Mouse (Mus musculus): ENCODE results near the gene Tmem266.

DNA sequence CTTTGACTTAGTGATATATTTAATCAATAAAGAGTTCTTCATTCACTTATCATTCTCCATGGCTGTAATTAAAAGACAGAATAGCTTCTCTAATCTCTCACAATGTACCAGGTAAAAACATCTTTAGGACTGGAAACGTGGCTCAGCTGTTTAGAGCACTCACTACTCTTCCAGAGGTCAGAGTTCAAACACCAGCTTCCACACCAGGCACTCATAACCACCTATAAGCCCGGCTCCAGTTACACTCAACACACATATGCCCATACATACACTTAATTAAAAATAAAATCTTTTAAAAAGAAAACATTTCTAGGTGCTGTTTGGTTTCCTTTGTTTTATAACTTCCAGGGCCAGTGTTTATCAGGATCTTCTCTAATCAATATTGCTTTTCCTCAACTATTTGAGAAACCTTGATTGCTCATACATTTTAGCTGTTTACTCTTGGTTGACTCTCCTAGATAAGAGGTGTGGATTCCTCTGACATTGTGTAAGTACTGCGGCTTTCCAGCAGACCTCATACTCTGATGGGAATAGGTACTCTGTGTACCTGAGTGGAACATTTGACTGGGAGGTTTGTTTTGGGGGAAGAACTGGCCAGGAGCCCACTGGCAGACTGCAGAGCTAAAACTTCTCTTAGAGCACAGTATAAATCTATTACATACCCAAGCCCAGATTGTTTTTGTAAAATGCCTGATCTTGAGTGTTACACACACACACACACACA, 37.1 kb upstream of the Tmem266 start:
- TF ChIP-seq USF1 (IDR thresholded peaks at IDR 0.05; ENCODE audit: low read depth) (no peak), CTCF (IDR thresholded peaks at IDR 0.05; ENCODE audit: control insufficient read depth, insufficient read depth, insufficient read length) (no peak), MAX (IDR thresholded peaks at IDR 0.05) (no peak), MYOD1 (IDR thresholded peaks at IDR 0.05; ENCODE audit: control insufficient read depth, insufficient read length, low read depth) (no peak), FOSL1 (IDR thresholded peaks at IDR 0.05; ENCODE audit: insufficient read depth, low read length, poor library complexity, severe bottlenecking) (no peak), MYOG (IDR thresholded peaks at IDR 0.05; ENCODE audit: control insufficient read depth, extremely low read depth, insufficient read length) (no peak), CEBPB (IDR thresholded peaks at IDR 0.05; ENCODE audit: low read depth) (no peak)

Data from C2C12 (cell line).